Mouse (Mus musculus) kidney, adult 2 months (tissue): ENCODE data around the gene Chka.

Source experiments
- CTCF ChIP-seq: fragments of 200-500 bp; conservative IDR thresholded peaks from 2 replicates; pipeline ENCODE4 v1.5.1; 2011; ENCODE audit warnings: low read depth, mild to moderate bottlenecking, control low read depth, low read length, moderate library complexity, mixed read lengths; ENCODE audit not compliant: insufficient read depth, insufficient read length
- POLR2A ChIP-seq: fragments of 200-500 bp; IDR thresholded peaks from one replicate; pipeline ENCODE4 v1.6.1; 2011; ENCODE audit warnings: low read depth, low read length, control low read depth

DNA sequence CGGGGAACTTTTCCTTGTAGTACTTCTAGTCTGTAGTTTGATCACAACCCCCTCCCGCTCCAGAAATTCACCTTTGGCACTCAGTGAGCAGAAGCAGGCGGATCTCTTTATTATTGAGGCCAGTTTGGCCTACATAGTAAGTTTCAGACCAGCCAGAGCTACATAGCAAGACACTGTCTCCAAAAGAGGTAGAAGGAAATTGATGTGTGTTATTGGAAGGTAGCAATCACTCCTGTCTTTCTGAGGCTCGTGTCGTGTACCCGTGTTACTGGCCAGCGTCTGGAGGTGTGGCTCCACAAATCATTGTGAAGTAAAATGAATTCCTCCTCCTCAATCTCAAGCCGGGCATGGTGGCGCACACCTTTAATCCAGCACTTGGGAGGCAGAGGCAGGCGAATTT lies 1.5 kb downstream of the Chka start:
- no peak for TF ChIP-seq CTCF
- no peak for TF ChIP-seq POLR2A
